Mouse (Mus musculus) hindbrain, embryonic 11.5 days (tissue): ENCODE data around the gene Cks1b. TPM values are rescaled to one million over a fixed set of nuclear protein-coding genes. Genes with fewer than 3 reads are reported as not detected.

Experiments used
- ATAC-seq: fragments of 200-750 bp; cut with Nextera tagmentation; 2 replicates; pipeline ENCODE4 v1.8.0; 2017; ENCODE audit warnings: mild to moderate bottlenecking, moderate TSS enrichment, moderate library complexity; ENCODE audit not compliant: low FRiP score
- DNase-seq: peaks from one replicate; pipeline ENCODE4 v3.0.0-alpha.2; 2015; ENCODE audit warnings: low spot score
- H3K27ac ChIP-seq: fragments of 300-500 bp; sonication (generic); 2 replicates; pipeline ENCODE4 v1.5.1; 2014; ENCODE audit warnings: mild to moderate bottlenecking, low read depth, low read length
- H3K27me3 ChIP-seq: fragments of 300-500 bp; sonication (generic); 2 replicates; pipeline ENCODE4 v1.6.1; 2014; ENCODE audit warnings: mild to moderate bottlenecking, low read length, moderate library complexity, mixed read lengths; ENCODE audit not compliant: control insufficient read depth, insufficient read depth
- H3K36me3 ChIP-seq: fragments of 300-500 bp; sonication (generic); 2 replicates; pipeline ENCODE4 v1.6.1; 2014; ENCODE audit warnings: mild to moderate bottlenecking, low read length, moderate library complexity, mixed read lengths; ENCODE audit not compliant: control insufficient read depth, insufficient read depth
- H3K4me1 ChIP-seq: fragments of 300-500 bp; sonication (generic); replicated peaks from 2 replicates; pipeline ENCODE4 v1.6.1; 2014; ENCODE audit warnings: low read length, mixed read lengths; ENCODE audit not compliant: control insufficient read depth, insufficient read depth
- H3K4me2 ChIP-seq: fragments of 300-500 bp; sonication (generic); replicated peaks from 2 replicates; pipeline ENCODE4 v1.6.1; 2014; ENCODE audit warnings: mild to moderate bottlenecking, low read depth, low read length
- H3K4me3 ChIP-seq: fragments of 300-500 bp; sonication (generic); 2 replicates; pipeline ENCODE4 v1.5.1; 2014; ENCODE audit warnings: low read depth, low read length
- H3K9ac ChIP-seq: fragments of 300-500 bp; sonication (generic); 2 replicates; pipeline ENCODE4 v1.6.1; 2014; ENCODE audit warnings: low read depth, low read length
- H3K9me3 ChIP-seq: fragments of 300-500 bp; sonication (generic); 2 replicates; pipeline ENCODE4 v1.6.1; 2016; ENCODE audit warnings: low read length; ENCODE audit not compliant: control insufficient read depth
- WGBS: fragments of 180-500 bp; shearing (Covaris S2); extraction: QIAGEN DNeasy Blood & Tissue Kit; methylation state at CpG from one replicate; pipeline ENCODE4 v1.1.7; 2014; 5-methylcytosine and 5-hydroxymethylcytosine counted together
- polyA plus RNA-seq: library from polyadenylated mRNA; unstranded; fragments of >200 nt; fragmentation: Nextera tagmentation; extraction: Ambion mirVana; gene quantifications from 2 replicates; pipeline ENCODE4 v1.2.1, GENCODE M21; 2014

Cks1b gene
- polyA plus RNA-seq, 1 experiment from 2014 or later: 411 TPM

DNA sequence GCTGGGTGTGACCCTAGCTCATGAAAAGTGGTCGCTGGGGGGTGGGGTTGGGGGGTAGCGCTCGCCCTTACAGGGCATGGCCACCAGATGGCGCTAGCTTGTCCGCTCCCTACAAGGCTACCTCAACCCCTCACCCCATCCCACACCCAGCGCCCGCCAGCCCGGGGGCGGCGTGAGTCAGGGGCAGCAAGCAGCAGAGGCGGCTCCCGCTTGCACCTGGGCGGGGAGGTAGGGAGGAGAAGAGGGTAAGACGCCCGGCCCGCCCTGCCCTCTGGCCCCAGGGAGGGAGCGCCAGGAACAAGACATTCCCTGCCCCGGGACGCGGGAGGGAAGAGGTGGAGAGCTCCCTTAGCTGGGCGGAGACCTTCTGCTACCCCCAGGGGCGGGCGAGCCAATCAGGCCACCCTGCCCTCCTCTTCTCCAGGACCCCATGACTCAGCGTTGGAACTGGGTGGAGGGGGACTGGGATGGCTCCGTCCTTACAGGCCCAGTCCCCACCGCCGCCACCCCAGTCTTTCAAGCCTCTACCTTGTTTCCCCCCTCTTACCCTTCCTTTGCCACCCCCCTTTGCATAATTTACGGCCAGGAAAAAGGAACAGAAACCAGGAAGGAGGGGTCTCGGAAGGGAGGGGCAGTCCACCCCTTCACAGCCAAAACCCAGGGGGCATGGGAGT is 39.7 kb downstream of the Cks1b start:
- peak overlapping the region; percentile 60 for H3K9ac ChIP-seq
- peak; percentile 92 for ATAC-seq
- WGBS: 1% methylated on average over 23 of the region's 29 CpGs
- H3K27ac ChIP-seq: peak overlapping the region; percentile 19; the same call in 1 of the 2 replicates
- H3K36me3 ChIP-seq: no peaks in the 10 kb centered on the region
- no peaks in the 10 kb centered on the region for H3K4me1 ChIP-seq
- no peaks in the 10 kb centered on the region for H3K27me3 ChIP-seq
- peak overlapping the region; percentile 65 for H3K4me2 ChIP-seq
- H3K4me3 ChIP-seq: peak overlapping the region; percentile 51
- peak; percentile 93 for DNase-seq
- no peaks in the 10 kb centered on the region for H3K9me3 ChIP-seq

DNA sequence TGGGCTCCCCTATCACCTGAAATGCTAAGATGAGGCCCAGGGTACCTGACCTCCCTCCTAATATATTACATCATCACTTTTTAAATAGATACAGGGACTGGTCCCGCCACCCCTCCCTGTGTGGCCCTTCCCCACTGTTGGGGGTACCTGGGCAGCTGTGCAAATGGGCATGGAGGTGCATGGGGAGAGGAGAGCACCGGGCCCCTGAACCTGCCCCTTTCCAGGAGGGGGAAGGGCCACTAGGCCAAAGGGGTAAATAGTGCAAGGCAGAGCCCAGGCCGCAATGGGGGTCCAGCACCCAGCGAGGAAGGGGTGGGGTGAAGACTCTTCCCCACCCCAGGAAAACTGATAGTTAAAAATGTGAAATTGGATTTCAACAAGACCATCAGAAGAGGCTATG is 40.4 kb downstream of the Cks1b start:
- Histone ChIP-seq H3K27me3 (no peaks in the 10 kb centered on the region), H3K4me1 (no peaks in the 10 kb centered on the region), H3K4me2 (no peak overlapping the region), H3K36me3 (no peaks in the 10 kb centered on the region), H3K9me3 (no peaks in the 10 kb centered on the region), H3K27ac (no peak overlapping the region), H3K9ac (no peak overlapping the region), H3K4me3 (no peak overlapping the region)
- DNase-seq (no peak), ATAC-seq (peak; percentile 28)
- WGBS: 75% methylated on average over 4 of the region's 4 CpGs

DNA sequence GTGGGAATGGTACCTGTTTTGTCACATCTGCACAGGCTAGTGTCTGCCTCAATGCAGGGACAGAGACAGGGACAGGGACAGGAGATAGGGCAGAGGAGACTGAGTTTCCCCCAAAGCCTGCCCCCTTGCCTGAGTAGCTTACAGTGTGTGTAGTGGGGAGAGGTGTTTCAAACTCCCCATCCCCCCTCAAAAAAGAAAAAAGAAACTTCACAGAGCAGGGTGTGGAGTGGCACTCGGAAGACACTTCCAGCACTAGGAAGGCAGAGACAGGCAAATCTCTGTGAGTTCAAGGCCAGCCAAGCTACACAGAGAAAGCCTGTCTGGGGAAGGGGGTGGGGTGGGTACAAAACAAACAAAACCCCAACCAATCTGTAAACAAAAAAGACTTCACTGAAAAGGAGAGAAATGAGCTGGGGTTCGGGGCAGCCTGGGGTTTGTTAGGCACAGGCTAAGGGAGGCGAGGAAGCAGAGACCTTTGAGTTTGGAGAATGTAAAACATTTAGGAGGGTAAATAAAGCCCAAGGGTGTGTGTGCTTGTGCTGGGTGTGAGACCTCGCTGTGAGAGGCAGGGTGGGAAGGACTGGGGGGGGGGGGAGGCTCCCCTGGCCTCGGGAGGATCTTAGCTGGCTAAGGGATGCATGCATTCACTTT is 44.5 kb downstream of the Cks1b start:
- Histone ChIP-seq H3K4me1 (no peaks in the 10 kb centered on the region), H3K36me3 (no peaks in the 10 kb centered on the region), H3K4me2 (no peak overlapping the region), H3K9ac (no peak overlapping the region), H3K27me3 (no peaks in the 10 kb centered on the region), H3K4me3 (no peak overlapping the region), H3K27ac (no peak overlapping the region), H3K9me3 (no peaks in the 10 kb centered on the region)
- ATAC-seq (no peak), DNase-seq (no peak)
- WGBS: 39% methylated on average over 5 of the region's 5 CpGs

DNA sequence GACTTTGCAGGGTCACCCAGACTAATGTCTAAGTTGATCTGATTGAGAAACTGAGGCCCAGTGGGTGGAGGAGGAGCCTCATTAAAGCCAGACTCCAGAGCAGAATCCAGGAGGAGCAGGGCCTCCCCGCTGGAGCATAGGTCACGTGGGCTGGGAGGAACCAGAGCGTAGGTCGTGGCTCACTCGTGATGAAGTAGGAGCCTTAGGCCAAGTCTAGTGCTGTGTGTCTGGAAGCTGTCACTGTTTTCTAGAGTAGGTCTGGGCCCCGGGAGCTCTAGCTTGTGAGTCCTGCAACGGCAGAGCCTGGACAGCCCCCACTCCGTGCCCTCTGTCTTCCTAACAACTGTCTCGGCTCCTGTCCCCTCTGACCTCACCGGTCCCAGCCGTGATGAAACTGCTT is 50.8 kb downstream of the Cks1b start:
- 60% methylated on average over 11 of the region's 11 CpGs for WGBS
- Histone ChIP-seq H3K27ac (no peak overlapping the region), H3K9me3 (no peaks in the 10 kb centered on the region), H3K9ac (no peak overlapping the region), H3K4me2 (no peak overlapping the region), H3K4me1 (no peaks in the 10 kb centered on the region), H3K27me3 (no peaks in the 10 kb centered on the region), H3K36me3 (no peaks in the 10 kb centered on the region), H3K4me3 (no peak overlapping the region)
- ATAC-seq (no peak), DNase-seq (no peak)

GRCm38 (mm10) chr3:89365486-89366414 is 52.4 kb downstream of the Cks1b start:
- WGBS: 69% methylated on average over 20 of the region's 20 CpGs
- Histone ChIP-seq H3K27ac (no peak overlapping the region), H3K36me3 (no peaks in the 10 kb centered on the region), H3K4me2 (no peak overlapping the region), H3K9ac (no peak overlapping the region), H3K4me3 (no peak overlapping the region), H3K27me3 (no peaks in the 10 kb centered on the region), H3K9me3 (no peaks in the 10 kb centered on the region), H3K4me1 (no peaks in the 10 kb centered on the region)
- DNase-seq (no peak), ATAC-seq (no peak)

Other genes starting within 250 kb of the Cks1b start
- gene Scamp3, start 240.9 kb downstream of the Cks1b start, polyA plus RNA-seq: 85.9 and 90.4 TPM in 2 replicates
- 18.5 and 19.8 TPM in 2 replicates for gene Fam189b, start 235.2 kb downstream of the Cks1b start, polyA plus RNA-seq
- gene Gba, start 215.5 kb downstream of the Cks1b start, polyA plus RNA-seq: 43.7 and 47.3 TPM in 2 replicates
- gene Thbs3, start 203.2 kb downstream of the Cks1b start, polyA plus RNA-seq: 40.9 and 44.5 TPM in 2 replicates
- 180 and 181 TPM in 2 replicates for gene Mtx1, start 191.3 kb downstream of the Cks1b start, polyA plus RNA-seq
- gene Muc1, start 189.3 kb downstream of the Cks1b start, polyA plus RNA-seq: 1.4 and 2.1 TPM in 2 replicates
- 276 and 289 TPM in 2 replicates for gene Krtcap2, start 172.4 kb downstream of the Cks1b start, polyA plus RNA-seq
- gene Trim46, start 172.1 kb downstream of the Cks1b start, polyA plus RNA-seq: 9.5 and 9.7 TPM in 2 replicates
- gene Dpm3, start 159.0 kb downstream of the Cks1b start, polyA plus RNA-seq: 75.7 and 82.9 TPM in 2 replicates
- gene Slc50a1, start 147.8 kb downstream of the Cks1b start, polyA plus RNA-seq: 35.9 and 37.5 TPM in 2 replicates
- 14.0 and 16.4 TPM in 2 replicates for gene Efna1, start 137.2 kb downstream of the Cks1b start, polyA plus RNA-seq
- gene Efna3, start 95.4 kb downstream of the Cks1b start, polyA plus RNA-seq: 13.8 TPM in 2 replicates
- gene Efna4, start 80.4 kb downstream of the Cks1b start, polyA plus RNA-seq: 18.9 and 20.6 TPM in 2 replicates
- 17.8 TPM in 2 replicates for gene Adam15, start 68.4 kb downstream of the Cks1b start, polyA plus RNA-seq
- gene Dcst2, start 56.4 kb downstream of the Cks1b start, polyA plus RNA-seq: 0.14 and 0.27 TPM in 2 replicates
- gene Dcst1, start 53.1 kb downstream of the Cks1b start, polyA plus RNA-seq: 0.28 and 0.63 TPM in 2 replicates
- 0.47 and 1.2 TPM in 2 replicates for gene Zbtb7b, start 23.6 kb downstream of the Cks1b start, polyA plus RNA-seq
- gene Lenep, start 15.6 kb downstream of the Cks1b start, polyA plus RNA-seq: 0.22 and 0.95 TPM in 2 replicates
- 26.2 and 26.5 TPM in 2 replicates for gene Flad1, start 6.5 kb downstream of the Cks1b start, polyA plus RNA-seq
- 32.2 and 37.0 TPM in 2 replicates for gene Shc1, start 60 bp upstream of the Cks1b start, polyA plus RNA-seq
- gene Pygo2, start 11.8 kb upstream of the Cks1b start, polyA plus RNA-seq: 45.0 and 54.5 TPM in 2 replicates
- 8.6 and 10.7 TPM in 2 replicates for gene Pbxip1, start 18.3 kb upstream of the Cks1b start, polyA plus RNA-seq
- gene Pmvk, start 36.2 kb upstream of the Cks1b start, polyA plus RNA-seq: 72.2 and 79.6 TPM in 2 replicates
- 1.5 and 2.9 TPM in 2 replicates for gene Kcnn3, start 101.8 kb upstream of the Cks1b start, polyA plus RNA-seq